Mouse (Mus musculus) layer of hippocampus, postnatal 14 days (tissue): Measurements from ENCODE around the gene Olfr147. TPM values are rescaled to one million over a fixed set of nuclear protein-coding genes. Genes with fewer than 3 reads are reported as not detected.
"Not testable (repeated sequence)": the region's sequence is repeated elsewhere in the genome, so short reads cannot be mapped to it uniquely, and the experiment has no call there.

Experiments
- DNase-seq, 2 experiments: peaks; one replicate each; pipeline ENCODE4 v3.0.0; 2021 to 2022; ENCODE audit warnings: low spot score in 2 of 2, mixed read lengths in 1 of 2
- long read RNA-seq, 2 experiments: library from polyadenylated mRNA; stranded (forward); transcript quantifications; one replicate each; pipeline ENCODE4 v2.0.0; 2021
- total RNA-seq, 2 experiments: library from RNA; stranded (reverse); gene quantifications; 2 replicates each; pipeline ENCODE4 v1.2.3; 2021

Olfr147 gene
- not detected for total RNA-seq
- long read RNA-seq, experiment 1, result 0 reads
- long read RNA-seq, experiment 2, result 0 reads

- no peak for DNase-seq
These were observed at the start of gene Olfr147 for GRCm38 (mm10) chr9:38401398-38401797. TSS of gene Olfr147 (plus strand) at chr9:38401698.

- no peak for DNase-seq
These were observed 34.9 kb upstream of the Olfr147 start, which contains the start of gene Olfr250 for GRCm38 (mm10) chr9:38366596-38366995. TSS of gene Olfr250 (plus strand) at chr9:38366896.

- DNase-seq, result no peak
These were observed 24.7 kb upstream of the Olfr147 start, which contains the start of gene Olfr251 for GRCm38 (mm10) chr9:38376786-38377185. TSS of gene Olfr251 (plus strand) at chr9:38377086.

- DNase-seq, result not testable (repeated sequence)
These were observed 6.0 kb downstream of the Olfr147 start for GRCm38 (mm10) chr9:38407502-38407901.

GRCm38 (mm10) chr9:38413502-38413901 lies 12.0 kb downstream of the Olfr147 start:
- not testable (repeated sequence) for DNase-seq

- no peak for DNase-seq
These were observed 22.3 kb downstream of the Olfr147 start for GRCm38 (mm10) chr9:38423801-38424200.

- DNase-seq, result no peak
These were observed 25.5 kb downstream of the Olfr147 start for GRCm38 (mm10) chr9:38427026-38427425.

GRCm38 (mm10) chr9:38429155-38429554 lies 27.7 kb downstream of the Olfr147 start, which contains the start of gene Olfr901:
TSS of gene Olfr901 (plus strand) at chr9:38429455.
- DNase-seq, result no peak

- DNase-seq, result no peak
These were observed 45.9 kb downstream of the Olfr147 start, which contains the start of gene Olfr902 for GRCm38 (mm10) chr9:38447352-38447751. TSS of gene Olfr902 (plus strand) at chr9:38447652.

Other genes starting within 250 kb of the Olfr147 start
- gene Olfr891, start 220.9 kb upstream of the Olfr147 start, total RNA-seq, result not detected
- gene Olfr893, start 193.3 kb upstream of the Olfr147 start, total RNA-seq, result not detected
- not detected for gene Olfr894, start 183.6 kb upstream of the Olfr147 start, total RNA-seq
- not detected for gene Olfr143, start 148.9 kb upstream of the Olfr147 start, total RNA-seq
- gene Olfr895, start 133.8 kb upstream of the Olfr147 start, total RNA-seq, result not detected
- gene Olfr896-ps1, start 110.6 kb upstream of the Olfr147 start, total RNA-seq, result not detected
- not detected for gene Olfr25, start 72.6 kb upstream of the Olfr147 start, total RNA-seq
- not detected for gene Olfr898, start 53.3 kb upstream of the Olfr147 start, total RNA-seq
- not detected for gene Olfr250, start 34.8 kb upstream of the Olfr147 start, total RNA-seq
- not detected for gene Olfr251, start 24.6 kb upstream of the Olfr147 start, total RNA-seq
- gene Olfr901, start 27.8 kb downstream of the Olfr147 start, total RNA-seq, result not detected
- not detected for gene Olfr902, start 46.0 kb downstream of the Olfr147 start, total RNA-seq
- not detected for gene Olfr904, start 61.4 kb downstream of the Olfr147 start, total RNA-seq
- not detected for gene Olfr905, start 69.4 kb downstream of the Olfr147 start, total RNA-seq
- not detected for gene Olfr906, start 85.4 kb downstream of the Olfr147 start, total RNA-seq
- gene Olfr907, start 94.1 kb downstream of the Olfr147 start, total RNA-seq, result not detected
- gene Olfr911-ps1, start 119.9 kb downstream of the Olfr147 start, total RNA-seq, result not detected
- gene Olfr910, start 136.2 kb downstream of the Olfr147 start, total RNA-seq, result not detected
- gene Olfr912, start 178.5 kb downstream of the Olfr147 start, total RNA-seq, result not detected
- gene Olfr913, start 191.1 kb downstream of the Olfr147 start, total RNA-seq, result not detected
- gene Olfr914, start 203.4 kb downstream of the Olfr147 start, total RNA-seq, result not detected